Mouse (Mus musculus): ENCODE results near the gene Cdc42.

The Cdc42 gene

DNA sequence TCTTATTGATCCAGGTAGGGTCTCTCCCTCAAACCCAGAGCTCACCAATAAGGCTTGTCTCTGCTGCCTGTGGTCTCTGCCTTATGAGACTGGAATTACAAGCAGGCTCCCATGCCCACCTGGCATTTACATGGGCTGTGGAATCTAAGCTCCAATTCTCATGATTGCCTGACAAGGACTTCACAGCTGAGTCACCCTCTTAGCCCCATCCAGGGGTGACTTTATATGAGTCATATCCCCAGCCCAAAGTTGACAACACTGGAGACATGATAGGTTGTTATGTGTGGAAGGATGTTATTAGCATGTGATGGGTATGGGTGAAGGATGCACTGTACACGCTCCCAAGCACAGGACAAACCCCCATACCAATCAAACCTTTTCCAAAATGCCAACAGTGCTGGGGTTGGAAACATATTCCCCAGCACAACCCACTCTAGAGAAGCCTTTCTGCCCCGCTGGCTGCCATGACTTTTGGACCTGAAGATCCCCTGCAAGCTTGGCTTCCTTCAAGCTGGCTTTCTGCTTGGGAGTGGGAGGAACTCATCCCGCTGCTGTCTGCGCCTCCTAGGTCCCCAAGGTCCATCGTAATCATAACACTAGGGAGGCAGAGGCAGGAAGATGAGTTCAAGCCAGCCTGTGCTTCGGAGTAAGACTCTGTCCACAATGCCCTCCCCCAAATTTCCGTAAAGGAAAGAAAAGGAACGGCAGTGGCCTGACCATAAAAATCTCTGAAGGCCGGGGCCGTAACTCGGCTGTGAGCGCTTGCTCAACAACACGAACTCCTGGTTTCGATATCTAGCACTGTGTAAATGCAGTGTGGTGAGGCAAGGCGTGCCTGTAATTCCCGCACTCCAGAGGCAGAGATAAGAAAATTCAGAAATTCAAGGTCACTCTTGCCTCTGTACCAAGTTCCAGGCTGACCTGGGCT, 14.3 kb upstream of the Cdc42 start:
- DNase-seq, result no peak

DNA sequence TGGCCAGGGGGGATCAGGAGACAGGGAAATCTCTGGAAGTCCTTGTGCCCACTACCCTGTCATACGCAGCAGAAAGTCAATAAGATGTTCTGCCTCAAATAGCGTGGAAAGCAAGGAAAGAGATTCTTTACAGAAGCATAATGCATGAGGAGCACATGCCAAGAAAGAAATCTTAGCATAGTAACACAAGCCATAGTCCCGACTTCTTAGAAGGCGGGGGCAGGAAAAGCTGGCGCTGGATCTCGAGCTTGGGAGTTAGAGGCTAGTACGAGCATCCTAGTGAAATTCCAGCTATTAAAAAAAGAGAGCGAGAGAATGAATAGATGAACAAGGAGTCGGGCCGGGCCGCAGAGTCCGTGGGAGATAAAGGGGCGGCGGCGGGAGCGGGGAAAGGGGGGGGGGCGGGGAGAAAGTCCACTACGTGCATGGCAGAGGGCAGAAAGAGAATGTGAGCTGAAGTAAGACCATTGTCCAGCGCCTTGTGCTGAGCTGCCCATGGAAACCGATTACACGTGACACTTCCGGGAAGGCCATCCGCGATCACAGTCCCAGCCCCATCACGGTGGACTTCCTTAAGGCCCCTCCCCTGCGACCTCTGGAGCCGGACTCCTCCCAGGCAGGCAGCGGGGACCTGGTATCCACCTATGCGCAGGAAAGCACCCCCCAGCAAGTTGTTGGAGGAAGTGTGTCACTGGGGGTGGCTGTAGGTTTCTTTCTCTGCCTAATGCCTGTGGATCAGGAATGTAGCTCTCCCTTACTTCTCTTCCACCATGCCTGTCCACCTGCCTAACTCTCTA, 12.6 kb upstream of the Cdc42 start:
- DNase-seq, result peak; percentile 80

DNA sequence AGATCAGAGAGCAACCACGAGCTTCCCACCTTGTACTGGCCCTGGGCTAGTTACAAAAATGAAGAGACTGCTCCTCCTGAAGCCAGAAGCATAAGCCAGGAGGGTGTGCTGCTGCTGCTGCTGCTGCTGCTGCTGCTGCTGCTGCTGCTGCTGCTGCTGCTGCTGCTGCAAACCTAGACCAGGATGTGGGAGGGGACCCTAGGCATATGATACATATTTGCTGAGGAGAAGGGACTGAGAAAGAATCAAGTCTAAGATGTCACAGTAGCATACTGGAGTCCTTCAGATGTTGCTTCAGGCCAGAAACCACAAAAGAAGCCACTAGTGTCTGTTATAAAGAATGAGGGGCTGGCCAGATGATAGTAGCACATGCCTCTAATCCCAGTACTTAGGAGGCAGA, 10.7 kb upstream of the Cdc42 start:
- DNase-seq, result no peak

DNA sequence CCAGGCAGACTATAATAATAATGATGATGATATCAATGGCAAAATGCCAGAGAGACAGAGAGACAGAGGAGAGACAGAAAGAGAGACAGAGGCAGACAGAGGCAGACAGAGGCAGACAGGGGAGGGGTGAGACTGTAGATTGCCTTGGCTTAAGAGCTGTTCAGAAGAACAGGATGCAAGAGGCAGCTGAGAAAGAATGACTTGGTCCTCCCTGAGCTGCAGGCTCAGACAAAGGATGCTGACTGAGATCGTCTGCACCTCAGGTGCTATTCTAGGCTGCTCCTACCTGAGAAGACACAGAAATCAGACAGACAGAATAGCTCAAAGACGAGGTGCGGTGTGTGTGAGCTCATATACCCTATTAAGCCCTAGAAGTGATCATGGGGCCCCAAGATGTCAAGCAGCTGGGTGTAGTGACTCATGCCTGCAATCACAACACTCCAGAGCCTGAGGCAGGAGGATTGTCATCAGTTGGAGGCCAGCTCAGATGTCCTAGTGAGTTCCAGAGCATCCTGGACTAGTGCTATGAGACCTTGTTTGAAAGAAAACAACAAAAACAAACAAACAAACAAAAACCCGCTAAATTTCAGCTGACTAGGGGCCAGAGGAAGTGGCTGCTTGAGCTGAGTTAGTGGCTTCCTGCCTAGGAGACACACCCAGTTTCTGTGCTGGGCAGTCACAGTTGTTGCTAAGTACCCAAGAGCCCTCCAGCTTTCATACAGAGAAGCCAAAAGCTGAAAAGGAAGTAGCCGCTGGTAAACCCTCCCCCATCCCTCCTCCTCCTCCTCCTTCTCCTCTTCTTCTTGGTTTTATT, 10.0 kb upstream of the Cdc42 start:
- peak; percentile 68 for DNase-seq

DNA sequence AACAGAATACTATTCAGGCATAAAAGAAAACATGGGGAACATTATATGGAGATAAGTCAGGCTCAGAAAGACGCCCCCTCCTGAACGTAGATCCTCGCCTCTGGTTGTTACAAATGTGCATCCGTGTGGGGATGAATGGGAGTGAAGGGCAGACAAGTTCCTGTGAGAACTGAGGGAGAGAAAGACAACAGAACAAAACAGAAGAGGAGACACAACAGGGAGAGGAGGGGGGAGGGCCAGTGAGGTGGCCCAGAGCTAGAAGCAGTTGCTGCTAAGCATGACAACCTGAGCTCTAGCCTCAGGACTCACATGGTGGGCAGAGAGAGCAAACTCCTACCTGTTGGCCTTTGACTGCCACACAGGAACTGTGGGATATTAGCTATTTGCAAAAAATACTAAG, 8.6 kb upstream of the Cdc42 start:
- DNase-seq, result no peak

DNA sequence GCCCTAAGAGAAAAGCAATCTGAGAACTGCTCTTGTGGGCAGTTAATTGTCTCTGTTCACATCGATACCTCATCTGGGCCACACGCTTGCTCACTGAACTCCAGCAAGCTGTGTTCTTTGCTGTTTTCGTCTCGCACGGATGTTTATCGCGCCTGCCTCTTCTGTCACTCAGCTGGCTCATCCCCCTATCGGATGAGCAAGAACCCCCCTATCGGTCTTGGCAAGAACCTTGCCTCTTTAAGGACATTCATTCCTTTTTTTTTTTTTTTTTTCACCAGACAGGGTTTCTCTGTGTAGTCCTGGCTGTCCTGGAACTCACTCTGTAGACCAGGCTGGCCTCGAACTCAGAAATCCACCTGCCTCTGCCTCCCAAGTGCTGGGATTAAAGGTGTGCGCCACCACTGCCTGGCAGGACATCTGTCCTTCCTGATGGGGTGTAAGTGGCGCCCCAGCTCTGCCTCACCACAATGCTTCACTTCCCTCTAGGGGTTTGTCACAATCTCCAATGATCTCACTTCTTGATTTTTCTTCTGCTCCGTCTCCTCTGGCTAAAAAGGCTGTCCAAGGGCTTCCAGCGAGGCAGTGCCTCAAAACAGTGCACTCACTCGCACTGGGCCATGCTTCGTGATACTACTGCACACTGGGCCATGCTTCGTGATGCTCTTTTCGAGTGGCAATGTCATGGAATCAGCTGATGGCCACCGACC, 8.0 kb upstream of the Cdc42 start:
- DNase-seq, result no peak

DNA sequence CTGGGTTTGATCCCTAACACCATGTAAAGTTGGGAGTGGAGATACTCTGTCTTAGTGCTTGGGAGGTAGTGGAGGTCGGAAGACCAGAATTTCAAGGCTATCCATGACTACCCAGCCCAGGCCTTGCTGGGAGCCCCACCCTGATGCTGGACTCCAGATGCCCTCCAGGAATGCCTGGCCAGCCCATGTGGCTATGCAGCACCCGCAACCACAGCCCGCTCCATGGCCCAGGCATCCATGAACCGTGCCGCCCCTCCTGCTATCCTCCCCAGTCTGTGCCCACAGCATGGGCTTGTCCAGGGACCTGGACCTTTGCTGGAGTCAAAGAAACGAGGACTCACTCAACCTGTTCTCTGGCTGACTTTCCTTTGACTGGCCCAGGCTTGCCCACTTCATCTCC, 7.3 kb upstream of the Cdc42 start:
- DNase-seq, result no peak

DNA sequence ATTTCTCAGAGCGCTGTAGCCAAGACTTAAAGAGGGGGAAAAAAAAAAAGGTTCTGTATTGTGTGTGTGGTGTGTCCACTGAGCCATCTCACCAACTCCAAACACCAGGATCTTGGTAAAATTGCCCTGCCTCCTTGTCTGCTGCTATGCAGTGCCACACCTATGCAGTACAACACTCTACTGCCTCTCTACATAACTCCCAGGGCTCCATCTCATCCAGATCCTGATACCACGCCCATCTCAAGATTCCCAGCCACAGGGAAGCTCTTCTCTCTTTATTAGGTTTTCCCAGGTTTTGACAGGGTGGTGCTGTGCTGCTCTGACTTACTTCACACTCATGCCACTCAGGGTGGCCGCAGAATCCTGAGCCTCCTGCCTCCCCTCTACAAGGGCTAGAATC, 3.5 kb upstream of the Cdc42 start:
- no peak for DNase-seq

DNA sequence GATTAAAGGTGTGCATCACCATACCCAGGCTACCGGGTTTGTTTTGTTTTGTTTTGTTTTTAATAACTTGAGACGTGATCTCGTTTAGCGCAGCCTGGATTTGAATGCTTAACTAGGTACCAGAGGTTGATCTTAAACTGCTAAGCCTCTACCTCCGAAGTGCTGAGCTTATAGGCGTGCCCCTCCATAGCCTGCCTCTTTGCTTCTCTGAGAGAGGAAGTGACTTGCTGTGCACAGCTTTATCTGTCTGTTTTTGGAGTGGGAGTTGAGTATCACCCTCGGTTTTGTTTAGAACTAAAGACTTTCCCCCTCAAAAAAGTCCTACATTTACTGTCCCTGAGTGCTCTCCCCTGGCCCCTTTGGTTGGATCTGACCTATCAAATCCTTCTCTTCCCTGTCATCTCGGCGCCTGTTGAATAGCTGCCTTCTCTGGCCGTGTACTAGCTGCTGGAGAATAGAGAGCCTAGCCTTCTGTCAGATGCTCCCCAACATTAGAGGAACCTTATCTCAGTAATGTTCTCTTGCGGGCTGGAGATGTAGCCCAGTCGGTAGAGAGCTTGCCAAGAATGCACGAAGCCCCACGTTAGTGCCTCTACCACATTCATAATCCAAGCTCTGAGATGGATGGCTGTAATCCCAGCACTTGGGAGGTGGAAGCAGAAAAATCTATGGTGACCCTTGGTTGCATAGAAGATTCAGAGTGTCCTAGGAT, 927 bp upstream of the Cdc42 start:
- no peak for DNase-seq

DNA sequence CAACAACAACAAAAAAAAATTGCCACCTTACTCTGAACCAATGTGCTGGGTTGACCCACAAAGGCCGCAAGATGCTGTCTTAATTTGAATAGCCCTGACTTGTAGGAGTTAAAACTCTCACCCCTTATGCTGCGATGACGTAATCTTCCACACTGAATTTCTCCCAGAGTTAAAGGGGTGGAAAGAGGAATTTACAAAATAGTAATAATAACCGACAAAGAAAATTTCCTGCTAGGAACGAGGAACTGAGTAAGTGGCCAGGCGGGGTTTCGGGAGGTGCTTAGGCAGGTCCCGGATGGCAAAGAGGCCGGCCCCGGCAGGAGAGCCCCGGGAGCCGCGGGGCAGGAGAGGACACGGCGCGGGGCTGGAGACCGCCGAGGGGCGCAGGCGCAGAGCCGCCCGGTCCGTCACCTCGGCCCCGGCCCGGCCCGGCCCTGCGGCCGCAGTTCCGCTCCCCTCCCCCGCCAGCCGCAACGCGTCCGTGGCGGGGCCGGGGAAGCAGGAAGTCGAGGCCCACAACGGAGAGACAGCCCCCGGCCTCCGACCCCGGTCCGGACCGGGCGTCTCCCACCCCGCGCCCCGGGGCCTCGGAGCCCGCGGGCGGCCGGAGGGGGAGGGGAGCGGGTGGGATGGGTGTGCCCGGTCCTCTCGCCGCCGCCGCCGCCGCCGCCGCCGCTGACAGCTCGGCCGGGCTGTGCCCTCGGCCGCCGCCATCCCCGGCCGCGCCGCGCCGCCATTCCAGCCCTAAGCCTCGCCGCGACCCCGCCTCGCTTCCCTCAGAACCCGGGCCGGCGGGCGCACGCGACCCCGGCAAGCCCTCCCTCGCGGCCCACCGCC, 628 bp downstream of the Cdc42 start:
- peak; percentile 86 for DNase-seq

DNA sequence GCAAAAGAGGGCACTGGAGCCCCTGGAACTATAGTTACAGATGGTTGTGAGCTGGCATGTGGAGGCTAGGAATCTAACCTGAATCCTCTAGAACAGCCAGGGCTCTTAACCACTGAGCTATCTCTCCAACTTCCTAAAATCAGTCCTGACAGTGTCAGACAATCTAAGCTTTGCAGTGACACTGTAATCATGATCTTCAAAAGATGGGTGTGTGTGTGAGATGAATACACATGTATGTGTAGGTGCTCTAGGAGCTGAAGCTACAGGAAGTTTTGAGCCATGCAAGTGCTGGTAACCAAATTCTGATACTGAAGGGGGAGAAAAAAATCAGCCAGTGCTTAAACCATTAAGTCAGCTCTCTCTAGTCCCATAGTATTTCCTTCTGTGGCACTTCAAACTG, 6.9 kb downstream of the Cdc42 start:
- DNase-seq, result no peak

DNA sequence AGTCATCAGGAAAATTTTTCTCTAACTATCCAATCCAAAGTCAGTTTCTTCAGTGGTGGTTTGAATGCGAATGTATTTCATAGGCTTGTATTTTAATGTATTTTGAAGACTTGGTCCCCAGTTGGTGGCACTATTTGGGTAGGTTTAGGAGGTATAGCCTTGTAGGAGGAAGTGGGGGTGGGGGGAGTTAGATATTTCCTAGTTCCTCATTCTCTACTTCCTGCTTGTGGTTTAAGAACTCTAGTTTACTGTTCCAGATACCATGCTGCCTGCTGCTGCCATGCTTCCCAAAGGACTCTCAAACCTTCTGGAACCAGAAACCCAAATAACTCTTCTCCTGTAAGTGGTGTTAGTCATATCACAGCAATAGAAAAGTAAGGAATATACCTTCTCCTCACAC, 11.7 kb downstream of the Cdc42 start:
- no peak for DNase-seq

DNA sequence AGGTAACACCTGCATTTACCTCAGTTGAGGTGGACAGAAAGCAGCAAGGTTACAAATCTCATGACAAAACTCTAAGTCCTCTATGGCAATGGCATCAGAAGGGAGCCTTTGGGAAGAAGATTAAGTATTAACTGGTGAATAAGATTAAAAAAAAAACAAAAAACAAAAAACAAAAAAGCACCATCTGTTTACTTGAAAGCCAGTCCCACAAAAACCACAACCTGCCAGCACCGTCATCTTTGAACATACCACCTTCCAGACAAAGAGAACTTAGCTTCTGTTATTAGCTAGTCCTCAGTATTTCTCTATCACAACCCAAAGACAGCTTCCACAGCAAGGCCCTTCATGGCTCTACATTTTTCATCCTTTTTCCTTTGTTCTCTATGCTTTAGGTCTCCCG, 12.4 kb downstream of the Cdc42 start:
- no peak for DNase-seq

DNA sequence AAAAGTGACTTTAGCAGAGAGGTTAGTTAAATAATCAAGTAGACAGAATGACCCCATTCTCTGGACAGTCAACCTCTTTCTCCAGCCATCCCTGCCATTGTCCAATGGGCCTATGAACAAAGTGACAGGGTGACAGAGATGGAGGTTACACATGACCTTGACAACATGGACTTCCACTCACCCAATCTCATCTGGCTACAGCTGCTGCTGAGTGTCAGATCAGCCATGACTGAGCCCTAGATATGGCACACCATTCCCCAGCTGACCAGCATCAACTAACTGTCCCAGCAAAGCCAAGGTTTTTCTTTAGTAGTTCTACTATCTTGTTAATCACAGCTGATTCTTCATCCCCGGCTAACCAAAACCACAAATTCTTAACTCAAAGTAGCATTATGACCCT, 14.7 kb downstream of the Cdc42 start:
- DNase-seq, result no peak

DNA sequence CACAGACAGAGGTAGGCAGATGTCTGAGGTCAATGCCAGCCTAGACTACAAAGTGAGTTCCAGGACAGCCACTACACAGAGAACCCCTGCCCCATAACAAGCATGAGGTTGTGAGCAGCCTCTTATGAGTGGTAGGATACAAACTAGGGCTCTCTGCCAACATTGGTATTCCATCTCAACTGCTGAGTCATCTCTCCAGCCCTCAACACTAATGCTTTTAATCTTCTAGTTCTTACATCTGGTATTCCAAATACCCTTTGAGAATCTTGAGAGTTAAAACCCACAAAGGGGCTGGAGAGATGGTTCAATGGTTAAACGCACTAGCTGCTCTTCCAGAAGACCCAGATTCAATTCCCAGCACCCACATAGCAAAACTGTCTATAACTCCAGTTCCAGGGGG, 18.1 kb downstream of the Cdc42 start:
- DNase-seq, result peak; percentile 28

DNA sequence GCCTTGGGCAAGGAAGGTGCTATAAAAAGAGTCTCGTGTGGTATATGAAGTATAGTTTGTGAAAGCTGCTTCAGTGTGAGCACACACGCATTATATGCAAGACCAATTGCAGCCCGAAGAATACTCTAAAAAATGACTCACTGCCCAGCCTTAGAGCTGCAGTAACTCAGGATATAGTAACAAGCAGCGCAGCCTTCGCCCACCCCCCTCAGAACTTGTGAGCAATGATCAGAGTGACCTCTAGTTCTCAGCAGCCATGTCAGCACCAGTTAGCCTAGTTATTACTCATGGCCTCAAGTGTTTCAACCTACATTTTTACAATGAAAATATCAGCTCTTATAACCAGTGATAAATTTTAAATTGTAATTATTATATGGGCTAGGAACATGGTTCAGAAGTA, 21.1 kb downstream of the Cdc42 start:
- DNase-seq, result no peak

DNA sequence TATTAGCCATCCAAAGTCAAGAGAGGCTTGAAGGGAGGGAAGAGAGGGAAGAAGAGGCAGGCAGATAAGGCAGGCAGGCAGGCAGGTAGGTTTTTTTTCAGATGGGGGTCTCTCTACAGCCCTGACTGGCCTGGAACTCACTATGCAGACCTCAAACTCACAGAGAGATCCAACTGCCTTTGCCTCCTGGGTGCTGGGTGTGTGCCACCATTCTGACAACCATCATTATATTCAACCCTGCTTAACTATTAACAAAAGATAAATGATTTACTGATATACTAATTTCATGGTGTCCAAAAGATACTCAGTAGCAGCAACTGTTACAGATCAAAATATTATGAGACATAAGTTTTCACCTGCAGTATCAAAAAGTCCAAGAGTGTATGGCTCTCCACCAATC, 25.5 kb downstream of the Cdc42 start:
- DNase-seq, result peak; percentile 33

DNA sequence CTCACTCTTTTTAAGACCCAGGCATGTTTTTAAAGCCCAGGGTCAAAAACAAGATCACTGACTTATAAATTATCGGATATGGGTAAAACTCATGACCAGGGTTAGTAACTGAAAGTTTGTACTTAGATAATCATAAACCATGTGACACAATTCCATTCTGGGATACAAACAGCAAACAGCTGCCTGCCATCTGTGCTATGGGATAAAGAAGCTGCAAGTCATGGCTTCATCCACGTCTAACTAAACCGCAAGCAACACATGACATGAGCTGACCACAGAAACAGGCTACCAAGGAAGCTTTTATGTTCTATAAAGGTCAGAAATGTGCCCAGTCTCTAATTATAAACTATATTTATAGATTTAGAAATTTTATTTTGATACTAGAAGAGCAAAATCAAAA, 31.0 kb downstream of the Cdc42 start:
- DNase-seq, result peak; percentile 46

DNA sequence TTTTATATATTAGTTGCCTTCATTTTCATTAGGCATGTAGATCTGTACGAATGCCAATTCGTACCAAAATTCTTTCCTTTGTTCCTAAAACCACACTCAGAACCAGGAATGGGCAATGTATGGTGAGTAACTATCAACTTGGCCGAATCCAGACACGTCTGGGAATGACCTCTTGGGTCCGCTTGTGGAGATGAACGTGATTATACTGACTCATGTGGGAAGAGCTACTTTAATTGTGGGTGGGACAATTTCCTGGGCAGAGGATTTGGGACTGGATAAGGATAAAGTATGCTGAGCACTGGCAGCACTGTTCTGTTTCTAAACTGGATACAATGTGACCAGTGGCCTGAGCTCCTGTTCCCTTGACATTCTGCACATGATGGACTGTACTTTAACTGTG, 32.6 kb downstream of the Cdc42 start:
- no peak for DNase-seq

DNA sequence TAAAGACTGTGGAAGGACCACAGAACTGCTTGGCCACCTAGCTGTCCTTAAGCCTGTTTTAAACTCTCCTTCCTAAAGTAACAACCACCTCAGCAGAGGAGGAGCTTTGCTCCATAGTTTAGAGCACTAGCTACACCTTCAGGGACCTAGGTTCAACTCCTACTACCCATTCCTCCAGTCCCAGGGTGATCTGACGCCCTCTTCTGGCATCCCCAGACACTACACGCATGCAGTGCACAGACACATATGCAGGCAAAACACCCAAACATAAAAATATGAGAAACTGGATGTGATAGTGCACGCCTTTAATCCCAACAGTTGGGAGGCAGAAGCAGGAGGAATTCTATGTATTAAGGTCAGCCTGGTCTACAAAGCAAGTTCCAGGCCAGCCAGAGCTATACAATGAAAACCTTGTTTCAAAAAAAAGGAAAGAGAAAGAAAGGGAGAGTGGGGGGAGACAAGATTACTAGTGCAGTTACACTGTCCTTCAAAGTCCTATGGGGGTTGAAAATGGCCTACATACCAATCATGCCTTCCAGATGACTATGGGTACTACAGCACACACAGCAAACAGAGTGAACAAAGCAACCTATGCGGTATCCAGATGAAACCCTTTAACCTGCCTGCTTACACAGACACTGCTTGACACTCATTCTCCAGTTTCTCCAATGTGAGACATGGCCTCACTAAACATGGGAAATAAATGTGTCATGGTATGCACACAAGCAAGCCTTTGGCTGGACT, 41.3 kb downstream of the Cdc42 start:
- DNase-seq, result no peak

Data from kidney, postnatal 14 days (tissue).